Mouse (Mus musculus) liver, embryonic 14.5 days (tissue): ENCODE data around the gene Med13l.

ENCODE experiments used
- CTCF ChIP-seq: IDR thresholded peaks from 2 replicates; pipeline ENCODE4 v1.5.1; 2016; ENCODE audit warnings: antibody characterized with exemption, low read depth, control low read depth
- EP300 ChIP-seq: IDR thresholded peaks from 2 replicates; pipeline ENCODE4 v1.6.1; 2016; ENCODE audit warnings: antibody characterized with exemption, low read depth

DNA sequence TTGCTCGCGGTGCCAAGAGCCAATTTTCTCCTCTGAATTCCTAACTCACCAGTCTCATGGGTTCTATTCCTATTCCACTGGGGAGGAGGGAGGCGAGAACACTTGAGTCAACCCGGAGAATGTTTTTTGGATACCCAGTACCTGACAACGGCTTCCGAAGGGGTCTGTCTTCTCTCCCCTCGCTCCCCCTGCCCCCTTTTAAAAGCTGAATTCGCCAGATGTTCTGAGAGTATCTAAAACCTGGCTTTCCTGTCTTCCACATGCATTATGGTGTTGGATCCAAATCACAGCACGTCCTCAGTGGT is 46.0 kb upstream of the Med13l start:
- no peak for TF ChIP-seq CTCF
- no peak for TF ChIP-seq EP300
